In genomic region chr12:16977120-16977519, GRCm38 (mm10) we compare ENCODE assay signal across 25 mouse cellular contexts. TPM values are rescaled to one million over a fixed set of nuclear protein-coding genes. Genes with fewer than 3 reads are reported as not detected.
DNase-seq lines count a peak whose midpoint lies in the region; ATAC-seq and TF ChIP-seq lines count a peak whose summit lies in the region.
"Had no signal": no experiment of that assay in that cellular context is flagged by ENCODE, and none has a peak within 500 bp of the region (broad histone marks: within the 10 kb centered on the region; RNA-seq: fewer than 3 reads in every experiment).

No protein-coding gene starts in this region.

- peaks cover 4% of the 10 kb centered on the region; the same call in 1 of the 2 replicates for H3K79me2 ChIP-seq in CH12.LX (replicated peaks; ENCODE audit: control insufficient read depth, extremely low read depth, insufficient read depth, poor library complexity, severe bottlenecking)
- H3K79me2 ChIP-seq in MEL (ENCODE audit: control insufficient read depth, insufficient read depth, low read length, poor library complexity): no peaks in the 10 kb centered on the region

- intact Hi-C loops in gastrocnemius, postnatal 14 days (cut with DNase I; ENCODE audit: low total_unique reads): no loop called here

- TF ChIP-seq EP300 in CH12.LX (IDR thresholded peaks at IDR 0.05; ENCODE audit: low read length): no peak
- TF ChIP-seq EP300 in MEL (IDR thresholded peaks at IDR 0.05; ENCODE audit: low read depth in 1 of 2, low read length in 2 of 2): no peak
- no peak for TF ChIP-seq EP300 in lung, postnatal 0 days (IDR thresholded peaks at IDR 0.05)
- no peak for TF ChIP-seq EP300 in stomach, postnatal 0 days (optimal IDR thresholded peaks at IDR 0.05)

- no peak overlapping the region for H3K27ac ChIP-seq in CH12.LX (ENCODE audit: insufficient read depth, low read depth)
- H3K27ac ChIP-seq in ES-E14 (ENCODE audit: insufficient read depth, low read depth, low read length, poor library complexity, severe bottlenecking): no peak overlapping the region
- no peak overlapping the region for H3K27ac ChIP-seq in MEL (ENCODE audit: control insufficient read depth, low read depth, low read length)
- no peak overlapping the region for H3K27ac ChIP-seq in lung, postnatal 0 days (ENCODE audit: low read length)
- H3K27ac ChIP-seq in stomach, postnatal 0 days (replicated peaks): no peak overlapping the region

- no peaks in the 10 kb centered on the region for H3K27me3 ChIP-seq in CH12.LX (replicated peaks)
- no peaks in the 10 kb centered on the region for H3K27me3 ChIP-seq in MEL (ENCODE audit: control insufficient read depth in 1 of 2, insufficient read depth in 2 of 2, low read length in 2 of 2)
- no peaks in the 10 kb centered on the region for H3K27me3 ChIP-seq in lung, postnatal 0 days (replicated peaks; ENCODE audit: insufficient read depth, low read length)
- no peaks in the 10 kb centered on the region for H3K27me3 ChIP-seq in stomach, postnatal 0 days (ENCODE audit: control insufficient read depth, insufficient read depth, low read length)
- H3K27me3 ChIP-seq: Patski had no signal

- no peak overlapping the region for H3K4me3 ChIP-seq in CH12.LX (replicated peaks in 1 of 3; ENCODE audit: low read depth in 2 of 3, low read length in 2 of 3, poor library complexity in 1 of 3)
- no peak overlapping the region for H3K4me3 ChIP-seq in ES-E14 (ENCODE audit: insufficient read depth in 1 of 2, low read depth in 1 of 2, low read length in 2 of 2, poor library complexity in 1 of 2, severe bottlenecking in 1 of 2)
- no peak overlapping the region for H3K4me3 ChIP-seq in MEL (ENCODE audit: control insufficient read depth in 1 of 2, insufficient read depth in 1 of 2, low read depth in 2 of 2, low read length in 2 of 2)
- no peak overlapping the region for H3K4me3 ChIP-seq in lung, postnatal 0 days (ENCODE audit: low read depth, low read length)
- no peak overlapping the region for H3K4me3 ChIP-seq in stomach, postnatal 0 days (ENCODE audit: low read depth, low read length)

- TF ChIP-seq POLR2A in CH12.LX (IDR thresholded peaks at IDR 0.05; ENCODE audit: low read depth, low read length) (no peak), MEL (IDR thresholded peaks at IDR 0.05; ENCODE audit: control insufficient read depth in 1 of 2, insufficient read depth in 1 of 2, low read depth in 1 of 2, low read length in 2 of 2, poor library complexity in 1 of 2) (no peak)

- H3K9me3 ChIP-seq in CH12.LX (replicated peaks; ENCODE audit: low read length): no peaks in the 10 kb centered on the region
- H3K9me3 ChIP-seq in ES-E14 (ENCODE audit: control insufficient read depth, insufficient read depth, low read depth, low read length): no peaks in the 10 kb centered on the region
- H3K9me3 ChIP-seq in MEL (replicated peaks; ENCODE audit: insufficient read depth, low read length): no peaks in the 10 kb centered on the region
- H3K9me3 ChIP-seq in lung, postnatal 0 days (ENCODE audit: low read length): no peaks in the 10 kb centered on the region
- no peaks in the 10 kb centered on the region for H3K9me3 ChIP-seq in stomach, postnatal 0 days (ENCODE audit: control insufficient read depth, low read length)
- H3K9me3 ChIP-seq: G1E had no signal

- H3K4me1 ChIP-seq in CH12.LX (ENCODE audit: control insufficient read depth in 1 of 2, insufficient read depth in 2 of 2) (peaks cover 0 to 25% of the 10 kb centered on the region in 2 experiments; a peak in 2 of 4 replicates), ES-E14 (ENCODE audit: control insufficient read depth in 2 of 2, insufficient read depth in 2 of 2, low read length in 2 of 2, poor library complexity in 1 of 2) (no peaks in the 10 kb centered on the region), MEL (ENCODE audit: control insufficient read depth in 1 of 2, insufficient read depth in 2 of 2, low read length in 2 of 2) (no peaks in the 10 kb centered on the region)
- H3K4me1 ChIP-seq in lung, postnatal 0 days (ENCODE audit: insufficient read depth, low read depth, low read length): no peaks in the 10 kb centered on the region
- no peaks in the 10 kb centered on the region for H3K4me1 ChIP-seq in stomach, postnatal 0 days (replicated peaks; ENCODE audit: control insufficient read depth, insufficient read depth)

- no peak for TF ChIP-seq CTCF in CH12.LX (conservative IDR thresholded peaks at IDR 0.05 in 1 of 2, IDR thresholded peaks at IDR 0.05 in 1 of 2; ENCODE audit: low read depth in 2 of 2, low read length in 2 of 2)
- TF ChIP-seq CTCF in MEL (IDR thresholded peaks at IDR 0.05 in 2 of 3, conservative IDR thresholded peaks at IDR 0.05 in 1 of 3; ENCODE audit: control insufficient read depth in 1 of 3, insufficient read depth in 1 of 3, low read depth in 2 of 3, low read length in 3 of 3, poor library complexity in 1 of 3, severe bottlenecking in 1 of 3): no peak
- no peak for TF ChIP-seq CTCF in lung, postnatal 0 days (IDR thresholded peaks at IDR 0.05)
- no peak for TF ChIP-seq CTCF in stomach, postnatal 0 days (IDR thresholded peaks at IDR 0.05; ENCODE audit: low read depth)

- ATAC-seq in lung, postnatal 0 days: no peak
- no peak for ATAC-seq in stomach, postnatal 0 days (ENCODE audit: low FRiP score, low TSS enrichment)
- ATAC-seq: activated CD4-positive, CD25-positive, alpha-beta regulatory T cell, adult 4 months; CD4-positive, CD25-positive, alpha-beta regulatory T cell, adult 4 months; Patski had no signal

- in situ Hi-C loops in CH12.LX (cut with MboI; ENCODE audit: low pct_ligation_motif_present, low pct_unique_long_range_greater_than_20kb, low sequenced_read_pairs) (no loop called here), ES-E14 (cut with MboI; ENCODE audit: low sequenced_read_pairs in 2 of 2, unreplicated experiment in 2 of 2) (loop anchor here in 1 of 2 experiments (5.0 kb wide), 1 partner anchor 50 kb away; no protein-coding TSS in a partner anchor)

- TF ChIP-seq RAD21 in CH12.LX (IDR thresholded peaks at IDR 0.05; ENCODE audit: low read depth, low read length) (no peak), MEL (IDR thresholded peaks at IDR 0.05; ENCODE audit: low read depth, low read length) (no peak)

- dilution Hi-C loops in CH12.LX (cut with MboI; ENCODE audit: extremely low pct_ligation_motif_present, extremely low pct_unique_long_range_greater_than_20kb, low sequenced_read_pairs): no loop called here

- H3K36me3 ChIP-seq in CH12.LX (replicated peaks in 1 of 2; ENCODE audit: control insufficient read depth in 1 of 2, insufficient read depth in 1 of 2, low read length in 1 of 2): peaks cover 74 to 93% of the 10 kb centered on the region in 2 experiments
- peaks cover 7% of the 10 kb centered on the region for H3K36me3 ChIP-seq in ES-E14 (ENCODE audit: control insufficient read depth, insufficient read depth, low read length, poor library complexity, severe bottlenecking)
- H3K36me3 ChIP-seq in MEL (ENCODE audit: control insufficient read depth in 1 of 2, insufficient read depth in 2 of 2, low read length in 2 of 2): peaks cover 0 to 37% of the 10 kb centered on the region in 2 experiments; a peak in 2 of 4 replicates
- peaks cover 30% of the 10 kb centered on the region for H3K36me3 ChIP-seq in lung, postnatal 0 days (ENCODE audit: insufficient read depth, low read length)
- peaks cover 28% of the 10 kb centered on the region for H3K36me3 ChIP-seq in stomach, postnatal 0 days (ENCODE audit: control insufficient read depth, insufficient read depth, low read length)

- no peak overlapping the region for H3K9ac ChIP-seq in CH12.LX (ENCODE audit: insufficient read depth, low read depth)
- H3K9ac ChIP-seq in ES-E14 (ENCODE audit: insufficient read depth, low read depth, low read length, poor library complexity, severe bottlenecking): no peak overlapping the region
- no peak overlapping the region for H3K9ac ChIP-seq in MEL (ENCODE audit: control insufficient read depth, low read depth, low read length, poor library complexity, severe bottlenecking)
- no peak overlapping the region for H3K9ac ChIP-seq in lung, postnatal 0 days (replicated peaks; ENCODE audit: low read depth)
- no peak overlapping the region for H3K9ac ChIP-seq in stomach, postnatal 0 days (ENCODE audit: low read length)

- H3K4me2 ChIP-seq in CH12.LX (ENCODE audit: insufficient read depth, low read depth, poor library complexity, severe bottlenecking): no peak overlapping the region
- no peak overlapping the region for H3K4me2 ChIP-seq in lung, postnatal 0 days (replicated peaks; ENCODE audit: low read depth, low read length)
- no peak overlapping the region for H3K4me2 ChIP-seq in stomach, postnatal 0 days (replicated peaks; ENCODE audit: low read depth)

- no peak for DNase-seq in CH12.LX (ENCODE audit: extremely low read depth)
- DNase-seq in ES-E14 (ENCODE audit: low read depth, low spot score): no peak
- no peak for DNase-seq in MEL (ENCODE audit: low read depth, low spot score)
- DNase-seq in gastrocnemius, postnatal 14 days: no peak
- DNase-seq in lung, postnatal 0 days (ENCODE audit: low spot score): no peak
- no peak for DNase-seq in stomach, postnatal 0 days (ENCODE audit: low spot score)
- DNase-seq: adrenal gland, adult 2 months; adrenal gland, adult 8-10 months; adrenal gland, postnatal 10 days; adrenal gland, postnatal 14 days; adrenal gland, postnatal 25 days; adrenal gland, postnatal 36 days; B cell, adult 2 months; cerebellum, adult 11 months; cerebellum, adult 11-12 months; cerebellum, adult 18-20 months; cerebellum, adult 2 months; cerebellum, adult 8-10 months; cerebellum, adult 9-10 months had no signal

RNA-seq across cellular contexts. Expression of gene Pqlc3, which starts 23.1 kb away (rescaled TPM):
- total RNA-seq in CH12.LX (2012; rRNA removed) (6.4 and 8.9 TPM in 2 replicates), CH12.LX (2014; rRNA removed) (23.2 and 31.1 TPM in 2 replicates), ES-E14 (2012; rRNA removed) (15.7 and 17.4 TPM in 2 replicates), MEL (2012; rRNA removed) (5.2 and 5.7 TPM in 2 replicates)
- polyA plus RNA-seq in CH12.LX (2012; ENCODE audit: insufficient read length, low read depth) (12.2 and 17.0 TPM in 2 replicates), MEL (2012; ENCODE audit: insufficient read depth in 1 of 2, insufficient read length in 2 of 2, low read depth in 1 of 2, low replicate concordance in 2 of 2, missing spikeins in 1 of 2) (10 to 100 TPM in 1 of 2 experiments, not detected in 1; 13.1 TPM)
- 1 to 10 TPM; 1.8 TPM for total RNA-seq in gastrocnemius, postnatal 14 days (2021)
- polyA plus RNA-seq in lung, postnatal 0 days (2015; fragmentation: Nextera tagmentation; extraction: Ambion mirVana): 10.6 and 11.5 TPM in 2 replicates
- polyA plus RNA-seq in stomach, postnatal 0 days (2015; fragmentation: Nextera tagmentation; extraction: Ambion mirVana): 22.5 and 22.9 TPM in 2 replicates

RNA-seq across cellular contexts. Expression of gene 2410004P03Rik, which starts 34.4 kb away (rescaled TPM):
- total RNA-seq in CH12.LX (2012; rRNA removed) (not detected in 2 replicates), CH12.LX (2014; rRNA removed) (not detected in 2 replicates), ES-E14 (2012; rRNA removed) (0.40 and 1.1 TPM in 2 replicates), MEL (2012; rRNA removed) (not detected in 2 replicates)
- polyA plus RNA-seq in CH12.LX (2012; ENCODE audit: insufficient read length, low read depth) (0.09 TPM in 1 of 2 replicates, not detected in the other), MEL (2012; ENCODE audit: insufficient read depth in 1 of 2, insufficient read length in 2 of 2, low read depth in 1 of 2, low replicate concordance in 2 of 2, missing spikeins in 1 of 2) (under 1 TPM in 1 of 2 experiments, not detected in 1; 0.03 TPM)
- total RNA-seq in gastrocnemius, postnatal 14 days (2021): not detected
- polyA plus RNA-seq in lung, postnatal 0 days (2015; fragmentation: Nextera tagmentation; extraction: Ambion mirVana): 13.6 and 16.9 TPM in 2 replicates
- polyA plus RNA-seq in stomach, postnatal 0 days (2015; fragmentation: Nextera tagmentation; extraction: Ambion mirVana): 0.29 and 0.38 TPM in 2 replicates
- total RNA-seq: adrenal gland, adult 18-20 months; adrenal gland, adult 2 months; adrenal gland, adult 8-10 months; adrenal gland, postnatal 14 days; adrenal gland, postnatal 25 days; adrenal gland, postnatal 36 days; adrenal gland, postnatal 4 days had no signal
- polyA plus RNA-seq: adrenal gland, adult 2 months; G1E; Patski had no signal

Comparison
In these comparisons a context has a peak if more than half of its experiments do, and no peak if none do; other contexts are left out.
1. Of the 35 proteins assayed by ChIP-seq in both MEL and CH12.LX: peak only in MEL: none; only in CH12.LX: none; in both: MAFK; in neither: 34.